Mouse (Mus musculus) neural tube, embryonic 14.5 days (tissue): ENCODE data around the gene Alox5. TPM values are rescaled to one million over a fixed set of nuclear protein-coding genes. Genes with fewer than 3 reads are reported as not detected.

Experiments
- ATAC-seq: fragments of 200-750 bp; cut with Nextera tagmentation; 2 replicates; pipeline ENCODE4 v1.8.0; 2017; ENCODE audit warnings: low read depth, mild to moderate bottlenecking, moderate TSS enrichment, moderate library complexity
- H3K27ac ChIP-seq: fragments of 300-500 bp; sonication (generic); 2 replicates; pipeline ENCODE4 v1.5.1; 2014; ENCODE audit warnings: low read depth, mild to moderate bottlenecking, control low read depth, low read length, moderate library complexity, mixed read lengths
- H3K27me3 ChIP-seq: fragments of 300-500 bp; sonication (generic); 2 replicates; pipeline ENCODE4 v1.6.1; 2014; ENCODE audit warnings: low read length; ENCODE audit not compliant: control insufficient read depth, insufficient read depth
- H3K36me3 ChIP-seq: fragments of 300-500 bp; sonication (generic); 2 replicates; pipeline ENCODE4 v1.6.1; 2014; ENCODE audit warnings: low read length, mixed read lengths; ENCODE audit not compliant: control insufficient read depth, insufficient read depth
- H3K4me1 ChIP-seq: fragments of 300-500 bp; sonication (generic); 2 replicates; pipeline ENCODE4 v1.6.1; 2014; ENCODE audit warnings: low read length; ENCODE audit not compliant: control insufficient read depth, insufficient read depth
- H3K4me2 ChIP-seq: fragments of 300-500 bp; sonication (generic); 2 replicates; pipeline ENCODE4 v1.6.1; 2014; ENCODE audit warnings: mild to moderate bottlenecking, low read depth, low read length, control low read depth
- H3K4me3 ChIP-seq: fragments of 300-500 bp; sonication (generic); 2 replicates; pipeline ENCODE4 v1.5.1; 2014; ENCODE audit warnings: low read depth, low read length, control low read depth, mixed read lengths
- H3K9ac ChIP-seq: fragments of 300-500 bp; sonication (generic); replicated peaks from 2 replicates; pipeline ENCODE4 v1.6.1; 2014; ENCODE audit warnings: low read depth, mild to moderate bottlenecking, control low read depth, low read length, mixed read lengths
- H3K9me3 ChIP-seq: fragments of 300-500 bp; sonication (generic); 2 replicates; pipeline ENCODE4 v1.6.1; 2016; ENCODE audit warnings: low read length; ENCODE audit not compliant: control insufficient read depth
- WGBS: fragments of 180-500 bp; shearing (Covaris S2); extraction: QIAGEN DNeasy Blood & Tissue Kit; methylation state at CpG from one replicate; pipeline ENCODE4 v1.1.7; 2014; 5-methylcytosine and 5-hydroxymethylcytosine counted together
- polyA plus RNA-seq: library from polyadenylated mRNA; unstranded; fragments of >200 nt; fragmentation: Nextera tagmentation; extraction: Ambion mirVana; gene quantifications from 2 replicates; pipeline ENCODE4 v1.2.1, GENCODE M21; 2014

The Alox5 gene
- polyA plus RNA-seq, 1 experiment from 2014 or later, result 0.72 TPM

DNA sequence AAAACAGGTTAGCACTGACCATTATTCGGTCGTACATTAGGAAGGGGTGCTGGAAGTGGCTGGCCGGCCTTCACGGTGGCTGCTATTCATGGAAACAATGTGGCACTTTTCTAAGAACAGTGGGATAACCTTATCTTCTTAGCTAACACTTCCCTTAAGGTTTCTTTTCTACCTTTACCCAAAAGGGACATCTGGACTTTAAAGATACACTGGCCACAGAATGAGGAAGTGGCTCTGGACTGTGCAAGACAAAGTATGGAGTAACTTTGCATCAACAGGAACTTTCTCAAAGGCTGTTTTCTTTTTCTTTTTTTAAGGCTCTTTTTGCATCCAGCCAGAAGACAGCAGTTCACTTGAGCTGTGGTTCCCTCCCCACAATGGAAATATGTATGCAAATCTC lies 2.2 kb downstream of the Alox5 start:
- Histone ChIP-seq H3K27ac (no peak overlapping the region), H3K4me2 (no peak overlapping the region), H3K9ac (no peak overlapping the region), H3K9me3 (no peaks in the 10 kb centered on the region), H3K27me3 (0 out of 2 replicates have a peak, but pooled peaks cover 4% of the 10 kb centered on the region), H3K36me3 (no peaks in the 10 kb centered on the region), H3K4me1 (peaks cover 6% of the 10 kb centered on the region; the same call in 1 of the 2 replicates), H3K4me3 (no peak overlapping the region)
- no peak for ATAC-seq
- 84% methylated on average over 4 of the region's 4 CpGs for WGBS

- ATAC-seq, result no peak
- H3K4me1 ChIP-seq, result peaks cover 6% of the 10 kb centered on the region; the same call in 1 of the 2 replicates
- 92% methylated on average over 1 of the region's 1 CpGs for WGBS
These were observed 4.5 kb downstream of the Alox5 start for GRCm38 (mm10) chr6:116456482-116456881.

GRCm38 (mm10) chr6:116455781-116456180 lies 5.2 kb downstream of the Alox5 start:
- no peak overlapping the region for H3K27ac ChIP-seq
- H3K36me3 ChIP-seq, result no peaks in the 10 kb centered on the region
- H3K27me3 ChIP-seq, result 0 out of 2 replicates have a peak, but pooled peaks cover 4% of the 10 kb centered on the region
- H3K9me3 ChIP-seq, result no peaks in the 10 kb centered on the region
- ATAC-seq, result no peak
- WGBS, result 81% methylated on average over 4 of the region's 4 CpGs
- peaks cover 3% of the 10 kb centered on the region; the same call in 1 of the 2 replicates for H3K4me1 ChIP-seq
- H3K4me3 ChIP-seq, result no peak overlapping the region
- H3K9ac ChIP-seq, result no peak overlapping the region
- H3K4me2 ChIP-seq, result no peak overlapping the region

More at GRCm38 (mm10) chr6:116456482-116456881, 4.5 kb downstream of the Alox5 start:
- no peak overlapping the region for H3K27ac ChIP-seq
- H3K9ac ChIP-seq, result no peak overlapping the region
- H3K4me2 ChIP-seq, result no peak overlapping the region
- H3K9me3 ChIP-seq, result no peaks in the 10 kb centered on the region
- 0 out of 2 replicates have a peak, but pooled peaks cover 4% of the 10 kb centered on the region for H3K27me3 ChIP-seq
- no peak overlapping the region for H3K4me3 ChIP-seq
- H3K36me3 ChIP-seq, result no peaks in the 10 kb centered on the region

DNA sequence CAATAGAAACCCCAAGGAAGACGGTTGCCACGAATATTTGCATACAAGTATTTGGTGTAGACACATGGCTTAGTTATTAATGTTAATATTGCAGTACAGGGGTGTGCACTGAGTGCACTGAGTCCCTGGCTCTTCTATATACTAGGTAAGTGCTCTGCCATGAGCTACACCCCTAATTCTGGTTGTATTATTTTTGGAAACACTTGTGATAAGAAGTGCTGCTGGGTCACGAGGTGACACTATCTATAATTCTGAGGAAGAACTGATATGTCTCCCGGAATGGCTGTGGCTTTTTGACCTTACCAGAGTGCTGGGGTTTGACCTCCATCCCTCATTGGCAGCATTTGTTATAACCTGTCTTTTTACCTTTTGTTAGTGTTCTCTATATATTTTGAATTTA lies 20.1 kb downstream of the Alox5 start:
- H3K4me3 ChIP-seq, result no peak overlapping the region
- H3K4me1 ChIP-seq, result no peaks in the 10 kb centered on the region
- no peaks in the 10 kb centered on the region for H3K27me3 ChIP-seq
- no peaks in the 10 kb centered on the region for H3K9me3 ChIP-seq
- H3K36me3 ChIP-seq, result no peaks in the 10 kb centered on the region
- ATAC-seq, result no peak
- WGBS, result 85% methylated on average over 4 of the region's 4 CpGs
- no peak overlapping the region for H3K9ac ChIP-seq
- H3K27ac ChIP-seq, result no peak overlapping the region
- no peak overlapping the region for H3K4me2 ChIP-seq

GRCm38 (mm10) chr6:116440447-116440846 lies 20.5 kb downstream of the Alox5 start:
- no peak for ATAC-seq
- H3K4me2 ChIP-seq, result no peak overlapping the region
- no peaks in the 10 kb centered on the region for H3K27me3 ChIP-seq
- no peak overlapping the region for H3K9ac ChIP-seq
- 67% methylated on average over 4 of the region's 4 CpGs for WGBS
- no peak overlapping the region for H3K4me3 ChIP-seq
- no peaks in the 10 kb centered on the region for H3K4me1 ChIP-seq
- H3K27ac ChIP-seq, result no peak overlapping the region
- no peaks in the 10 kb centered on the region for H3K9me3 ChIP-seq
- no peaks in the 10 kb centered on the region for H3K36me3 ChIP-seq

GRCm38 (mm10) chr6:116439531-116439930 lies 21.4 kb downstream of the Alox5 start:
- H3K27me3 ChIP-seq, result no peaks in the 10 kb centered on the region
- H3K9me3 ChIP-seq, result no peaks in the 10 kb centered on the region
- no peaks in the 10 kb centered on the region for H3K4me1 ChIP-seq
- H3K4me2 ChIP-seq, result no peak overlapping the region
- H3K4me3 ChIP-seq, result no peak overlapping the region
- H3K36me3 ChIP-seq, result no peaks in the 10 kb centered on the region
- ATAC-seq, result no peak
- H3K9ac ChIP-seq, result no peak overlapping the region
- WGBS, result 89% methylated on average over 6 of the region's 6 CpGs
- H3K27ac ChIP-seq, result no peak overlapping the region

DNA sequence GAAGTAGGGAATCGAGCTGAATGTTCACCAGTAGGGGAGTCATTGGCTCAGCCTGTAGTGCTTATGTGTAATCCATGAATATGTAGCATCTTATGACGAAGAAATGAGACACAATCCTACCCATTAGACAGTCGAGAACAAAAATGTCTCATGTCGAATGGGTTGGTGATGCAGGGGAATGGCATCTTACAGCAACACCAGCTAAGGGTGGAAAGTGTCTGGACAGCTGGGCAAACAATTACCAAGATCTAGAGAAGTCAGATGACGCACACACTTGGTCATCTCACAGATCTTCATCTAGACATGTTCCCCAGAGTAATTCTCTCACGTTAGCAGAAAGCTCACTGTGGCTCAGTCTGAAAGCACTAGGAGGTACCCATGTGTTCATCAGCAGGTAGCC lies 22.1 kb downstream of the Alox5 start:
- no peak overlapping the region for H3K9ac ChIP-seq
- H3K4me2 ChIP-seq, result no peak overlapping the region
- H3K9me3 ChIP-seq, result no peaks in the 10 kb centered on the region
- H3K4me3 ChIP-seq, result no peak overlapping the region
- H3K27ac ChIP-seq, result no peak overlapping the region
- 82% methylated on average over 6 of the region's 6 CpGs for WGBS
- no peak for ATAC-seq
- H3K36me3 ChIP-seq, result no peaks in the 10 kb centered on the region
- no peaks in the 10 kb centered on the region for H3K27me3 ChIP-seq
- H3K4me1 ChIP-seq, result no peaks in the 10 kb centered on the region

DNA sequence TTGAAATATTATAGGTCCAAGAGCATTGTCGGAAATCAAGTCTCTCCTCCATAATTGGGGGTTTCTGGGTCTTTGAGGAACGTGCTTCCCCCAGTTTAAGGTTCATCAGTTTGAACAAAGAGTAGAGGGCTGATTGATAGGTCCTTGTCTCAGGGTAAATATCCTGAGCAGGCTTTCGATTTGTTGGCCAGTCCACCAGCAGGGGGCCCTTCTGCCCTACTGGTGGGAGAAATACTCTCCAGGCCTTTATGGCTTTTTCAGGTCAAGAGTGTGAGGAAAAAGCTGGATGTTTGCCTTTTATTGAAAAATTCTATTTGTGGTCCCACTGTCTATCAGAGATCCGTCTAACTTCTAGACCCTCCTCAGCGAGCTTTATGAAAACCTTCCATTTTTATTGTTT lies 32.7 kb downstream of the Alox5 start:
- Histone ChIP-seq H3K9me3 (no peaks in the 10 kb centered on the region), H3K36me3 (no peaks in the 10 kb centered on the region), H3K9ac (no peak overlapping the region), H3K27ac (no peak overlapping the region), H3K4me2 (no peak overlapping the region), H3K4me1 (no peaks in the 10 kb centered on the region), H3K4me3 (no peak overlapping the region), H3K27me3 (no peaks in the 10 kb centered on the region)
- ATAC-seq, result no peak
- WGBS, result 69% methylated on average over 5 of the region's 5 CpGs

DNA sequence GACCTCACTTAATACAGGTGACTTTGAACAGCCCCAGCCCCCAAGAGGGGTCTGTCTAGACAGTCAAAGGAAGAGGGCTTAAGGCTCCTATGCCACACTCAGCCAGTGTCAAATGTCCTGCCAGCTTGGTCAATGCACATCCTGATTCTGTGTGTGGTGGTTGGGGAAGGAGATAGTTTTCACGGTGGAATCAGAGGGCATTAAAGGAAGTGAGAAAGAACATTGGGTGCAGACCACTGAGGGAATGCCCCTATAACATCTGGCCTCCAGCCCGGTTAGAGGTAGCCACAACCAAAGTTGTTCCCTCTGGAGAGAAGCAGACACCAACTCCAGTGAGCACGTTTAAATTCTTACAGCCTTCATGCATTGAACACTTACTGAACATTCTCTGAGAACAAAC lies 33.4 kb downstream of the Alox5 start:
- Histone ChIP-seq H3K27ac (no peak overlapping the region), H3K36me3 (no peaks in the 10 kb centered on the region), H3K27me3 (no peaks in the 10 kb centered on the region), H3K9me3 (no peaks in the 10 kb centered on the region), H3K9ac (no peak overlapping the region), H3K4me3 (no peak overlapping the region), H3K4me1 (no peaks in the 10 kb centered on the region), H3K4me2 (no peak overlapping the region)
- 86% methylated on average over 3 of the region's 3 CpGs for WGBS
- no peak for ATAC-seq
